Mouse (Mus musculus) forebrain, embryonic 10.5 days (tissue): Measurements from ENCODE around the gene Gng3. TPM values are rescaled to one million over a fixed set of nuclear protein-coding genes. Genes with fewer than 3 reads are reported as not detected.
A peak's percentile ranks its signal among the peaks of the same experiment; 100 is the strongest.
"Not testable (repeated sequence)": the region's sequence is repeated elsewhere in the genome, so short reads cannot be mapped to it uniquely, and the experiment has no call there.

ENCODE experiments used
- DNase-seq: peaks from one replicate; pipeline ENCODE4 v3.0.0-alpha.2; 2017; ENCODE audit warnings: low spot score; ENCODE audit errors: extremely low spot score
- H3K27ac ChIP-seq: fragments of 300-500 bp; sonication (generic); 2 replicates; pipeline ENCODE4 v1.5.1; 2016; ENCODE audit warnings: mild to moderate bottlenecking
- H3K27me3 ChIP-seq: fragments of 300-500 bp; sonication (generic); 2 replicates; pipeline ENCODE4 v1.6.1; 2016; ENCODE audit warnings: mild to moderate bottlenecking; ENCODE audit not compliant: poor library complexity, severe bottlenecking
- H3K36me3 ChIP-seq: fragments of 300-500 bp; sonication (generic); replicated peaks from 2 replicates; pipeline ENCODE4 v1.6.1; 2016; ENCODE audit warnings: mild to moderate bottlenecking, moderate library complexity
- H3K4me1 ChIP-seq: fragments of 300-500 bp; sonication (generic); 2 replicates; pipeline ENCODE4 v1.6.1; 2016
- H3K4me3 ChIP-seq: fragments of 300-500 bp; sonication (generic); 2 replicates; pipeline ENCODE4 v1.5.1; 2016; ENCODE audit warnings: mild to moderate bottlenecking, moderate library complexity
- H3K9me3 ChIP-seq: fragments of 300-500 bp; sonication (generic); 2 replicates; pipeline ENCODE4 v1.6.1; 2016; ENCODE audit warnings: mild to moderate bottlenecking, moderate library complexity
- WGBS: fragments of 180-500 bp; shearing (Covaris S2); methylation state at CpG from one replicate; pipeline ENCODE4 v1.1.7; 2016; 5-methylcytosine and 5-hydroxymethylcytosine counted together
- polyA plus RNA-seq: library from polyadenylated mRNA; unstranded; fragments of >200 nt; fragmentation: Nextera tagmentation; extraction: Ambion mirVana; gene quantifications from 2 replicates; pipeline ENCODE4 v1.2.1, GENCODE M21; 2016

The Gng3 gene
- polyA plus RNA-seq, 1 experiment from 2014 or later, result 31.7 TPM

DNA sequence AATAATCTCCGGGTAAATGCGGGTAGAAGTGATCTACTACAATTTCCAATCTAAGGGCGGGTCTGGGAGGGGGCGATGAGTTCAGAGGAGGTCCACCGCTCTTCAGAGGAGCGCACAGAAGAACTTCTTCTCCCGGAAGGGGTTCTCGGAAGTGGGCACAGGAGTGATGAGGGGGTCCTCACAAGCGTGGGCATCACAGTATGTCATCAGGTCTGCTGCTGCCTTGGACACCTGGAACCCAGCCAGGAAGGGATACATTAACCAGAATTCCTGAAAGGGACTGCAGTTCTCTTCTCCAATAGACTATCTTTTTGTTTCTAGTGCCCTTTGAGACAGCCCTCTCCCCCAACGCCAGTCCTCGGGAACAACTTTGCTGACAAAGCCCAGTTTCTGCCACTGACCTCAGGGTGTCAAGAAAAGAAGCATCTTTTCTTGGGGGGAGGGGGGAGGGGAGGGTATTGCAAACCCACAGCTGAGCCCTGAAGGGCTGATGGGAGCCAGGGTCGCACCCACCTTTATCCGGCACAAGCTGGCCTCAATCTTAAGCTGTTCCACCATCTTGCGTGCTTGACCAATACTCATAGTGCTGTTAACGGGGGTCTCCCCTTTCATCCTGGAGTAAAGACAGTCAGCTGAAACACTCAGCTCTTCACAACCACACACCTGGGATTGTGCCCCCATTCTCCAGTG lies 808 bp downstream of the Gng3 start:
- no peak for DNase-seq
- WGBS, result 23% methylated on average over 15 of the region's 15 CpGs
- Histone ChIP-seq H3K36me3 (peaks cover 57% of the 10 kb centered on the region), H3K4me1 (peaks cover 46% of the 10 kb centered on the region), H3K9me3 (no peaks in the 10 kb centered on the region), H3K27ac (peak overlapping the region; percentile 97), H3K4me3 (peak overlapping the region; percentile 61), H3K27me3 (no peaks in the 10 kb centered on the region)

DNA sequence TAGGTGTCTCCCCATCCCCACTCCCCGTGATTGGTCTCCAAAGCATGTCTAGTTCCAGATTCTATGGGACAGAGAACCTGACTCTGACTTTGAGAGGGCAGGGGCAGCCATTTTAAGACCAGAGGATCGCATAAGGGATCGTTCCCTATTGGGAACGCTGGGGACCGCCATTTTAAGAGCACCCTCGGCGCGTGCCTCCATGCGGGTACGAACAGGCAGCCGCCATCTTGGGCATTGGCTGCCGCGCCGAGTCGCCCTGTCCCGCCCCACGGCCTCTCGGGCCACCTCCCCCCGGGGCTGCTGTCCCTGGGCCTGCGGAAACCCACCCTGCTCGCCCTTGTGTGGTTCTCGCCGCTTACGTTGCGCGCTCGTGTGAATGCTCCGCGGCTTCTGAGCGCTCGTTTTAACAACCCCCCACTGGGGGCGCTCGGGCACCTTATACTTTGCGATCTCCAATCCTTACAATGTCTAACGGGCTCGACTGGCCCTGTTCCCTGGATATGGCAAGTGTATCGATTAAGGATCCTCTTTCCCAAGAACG lies 1.7 kb downstream of the Gng3 start, which contains the start of gene Bscl2:
Gene Bscl2 (plus strand): TSS at position 217 of the 541 bp plus-strand sequence.
- H3K4me3 ChIP-seq, result peak within 1 kb of the TSS; percentile 61
- H3K27me3 ChIP-seq, result no peaks in the 10 kb centered on the region
- H3K27ac ChIP-seq, result peak within 1 kb of the TSS; percentile 97
- WGBS, result 1% methylated on average over 38 of the region's 38 CpGs
- peak; percentile 84 for DNase-seq
- peaks cover 59% of the 10 kb centered on the region for H3K36me3 ChIP-seq
- no peaks in the 10 kb centered on the region for H3K9me3 ChIP-seq
- peaks cover 46% of the 10 kb centered on the region for H3K4me1 ChIP-seq

DNA sequence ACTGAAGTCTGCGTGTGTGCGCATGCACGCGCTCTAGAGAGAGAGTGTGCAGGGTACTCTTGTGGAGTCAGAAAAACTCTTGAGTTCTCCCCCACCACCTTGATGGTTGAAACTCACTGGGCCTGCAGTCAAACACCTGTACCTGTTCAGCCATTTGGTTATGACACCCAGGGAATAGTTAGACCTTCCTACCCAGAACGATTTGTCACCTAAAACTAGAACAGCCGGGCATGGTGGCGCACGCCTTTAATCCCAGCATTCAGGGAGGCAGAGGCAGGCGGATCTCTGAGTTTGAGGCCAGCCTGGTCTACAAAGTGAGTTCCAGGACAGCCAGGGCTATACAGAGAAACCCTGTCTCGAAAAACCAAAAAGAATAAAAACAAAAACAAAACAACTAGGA lies 2.7 kb downstream of the Gng3 start:
- not testable (repeated sequence) for H3K27me3 ChIP-seq, DNase-seq, H3K9me3 ChIP-seq, H3K4me3 ChIP-seq
- H3K36me3 ChIP-seq, result peaks cover 61% of the 10 kb centered on the region
- 98% methylated on average over 10 of the region's 10 CpGs for WGBS
- H3K27ac ChIP-seq, result peak overlapping the region; percentile 97; the same call in 1 of the 2 replicates
- H3K4me1 ChIP-seq, result peaks cover 45% of the 10 kb centered on the region

DNA sequence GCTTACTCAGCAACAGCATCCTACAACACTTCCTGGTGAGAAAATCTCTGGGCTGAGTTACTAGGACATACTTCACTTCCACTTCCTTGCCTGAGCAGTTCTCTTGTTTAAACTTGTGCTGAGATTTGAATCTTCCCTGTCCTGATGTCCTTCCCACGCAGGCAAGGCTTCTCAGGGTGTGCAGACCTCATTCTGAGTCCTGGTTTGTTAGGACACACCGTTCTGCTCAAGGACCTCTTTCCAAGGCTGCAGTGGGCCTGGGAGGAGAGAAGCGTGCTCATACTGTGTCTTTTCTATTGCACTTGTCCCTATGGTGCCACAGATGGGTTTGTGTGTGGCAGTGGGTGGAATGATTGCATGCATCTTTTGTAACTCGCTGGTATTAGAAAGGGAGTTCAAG lies 6.0 kb downstream of the Gng3 start:
- Histone ChIP-seq H3K27me3 (no peaks in the 10 kb centered on the region), H3K36me3 (peaks cover 89% of the 10 kb centered on the region), H3K4me1 (peaks cover 12% of the 10 kb centered on the region), H3K27ac (no peak overlapping the region), H3K4me3 (no peak overlapping the region), H3K9me3 (no peaks in the 10 kb centered on the region)
- no peak for DNase-seq
- WGBS, result 91% methylated on average over 4 of the region's 4 CpGs

DNA sequence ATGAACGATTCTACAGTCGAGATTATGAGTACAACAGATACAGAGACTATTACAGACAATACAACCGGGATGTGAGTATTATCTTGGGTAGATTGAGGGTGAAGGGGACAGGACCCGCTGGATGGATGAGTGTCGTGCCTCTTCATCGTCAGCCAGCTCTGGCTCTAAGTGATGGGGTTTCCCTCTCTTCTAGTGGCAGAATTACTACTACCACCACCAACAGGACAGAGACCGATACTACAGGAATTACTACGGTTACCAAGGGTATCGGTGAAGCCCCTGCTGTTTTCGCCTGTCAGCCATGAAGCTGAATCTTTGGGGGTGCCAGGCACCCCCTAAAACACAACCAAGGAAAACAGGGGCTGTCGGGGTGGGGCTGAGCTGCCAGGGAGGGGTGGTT lies 7.7 kb downstream of the Gng3 start:
- Histone ChIP-seq H3K4me3 (no peak overlapping the region), H3K27ac (no peak overlapping the region), H3K36me3 (peaks cover 100% of the 10 kb centered on the region), H3K4me1 (no peaks in the 10 kb centered on the region), H3K27me3 (no peaks in the 10 kb centered on the region), H3K9me3 (no peaks in the 10 kb centered on the region)
- 85% methylated on average over 11 of the region's 11 CpGs for WGBS
- no peak for DNase-seq

DNA sequence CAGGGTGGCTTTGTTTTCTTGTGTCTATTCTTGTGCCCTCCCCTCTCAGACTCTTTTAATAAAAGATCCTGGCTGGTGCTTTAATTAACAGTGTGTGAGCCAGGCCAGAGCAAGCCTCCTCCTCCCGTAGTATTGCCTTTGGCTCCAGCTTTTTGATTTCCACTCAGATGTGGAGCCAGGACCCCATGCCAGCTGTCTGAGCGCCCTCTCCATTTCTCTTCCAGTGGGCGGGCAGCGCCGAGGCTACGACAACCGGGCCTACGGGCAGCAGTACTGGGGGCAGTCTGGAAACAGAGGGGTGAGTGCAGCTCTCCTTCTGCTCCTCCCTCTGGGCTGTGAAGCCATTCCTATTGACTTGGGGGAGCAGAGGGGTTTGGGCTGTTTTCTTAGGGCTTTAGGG lies 8.3 kb downstream of the Gng3 start:
- Histone ChIP-seq H3K4me3 (no peak overlapping the region), H3K9me3 (no peaks in the 10 kb centered on the region), H3K27me3 (no peaks in the 10 kb centered on the region), H3K36me3 (peaks cover 100% of the 10 kb centered on the region), H3K4me1 (no peaks in the 10 kb centered on the region), H3K27ac (no peak overlapping the region)
- WGBS, result 95% methylated on average over 8 of the region's 8 CpGs
- no peak for DNase-seq

DNA sequence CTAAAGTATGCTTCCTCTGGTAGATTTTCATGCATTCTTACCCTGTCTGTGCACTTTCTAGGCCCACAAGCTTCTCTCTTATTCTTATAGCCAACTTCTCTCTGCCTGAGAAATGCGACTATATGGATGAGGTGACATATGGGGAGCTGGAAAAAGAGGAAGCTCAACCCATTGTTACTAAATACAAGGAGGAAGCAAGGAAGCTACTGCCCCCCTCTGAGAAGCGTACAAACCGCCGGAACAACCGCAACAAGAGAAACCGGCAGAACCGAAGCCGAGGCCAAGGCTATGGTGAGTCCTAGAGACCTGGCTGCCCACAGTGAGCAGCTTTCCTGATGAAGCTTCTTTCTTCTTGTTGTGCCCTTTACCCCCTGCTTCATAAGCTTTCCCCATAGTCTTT lies 9.3 kb downstream of the Gng3 start, which contains the start of gene AC129217.1:
Gene AC129217.1 (plus strand): TSS at position 114 of the 400 bp plus-strand sequence.
- Histone ChIP-seq H3K27ac (no peak within 1 kb of the TSS), H3K36me3 (peaks cover 100% of the 10 kb centered on the region), H3K4me1 (no peaks in the 10 kb centered on the region), H3K4me3 (no peak within 1 kb of the TSS), H3K9me3 (no peaks in the 10 kb centered on the region), H3K27me3 (no peaks in the 10 kb centered on the region)
- 96% methylated on average over 8 of the region's 8 CpGs for WGBS
- DNase-seq, result no peak

DNA sequence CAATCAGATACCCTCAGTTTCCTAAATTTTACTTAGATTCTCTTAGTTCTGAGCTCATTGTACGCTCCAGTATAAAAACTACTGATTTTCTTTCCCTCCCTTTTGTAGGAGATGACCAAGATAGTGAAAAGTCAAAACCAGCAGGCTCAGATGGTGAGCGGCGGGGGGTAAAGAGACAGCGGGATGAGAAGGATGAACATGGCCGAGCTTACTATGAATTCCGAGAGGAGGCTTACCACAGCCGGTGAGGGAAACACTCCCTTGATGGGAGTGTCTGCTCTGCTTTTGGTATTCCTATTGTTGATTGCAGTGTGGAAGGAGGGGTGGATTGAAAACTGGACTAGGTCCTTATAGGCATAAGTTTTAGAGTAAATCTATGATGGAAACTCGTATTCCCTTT lies 16.3 kb downstream of the Gng3 start:
- 82% methylated on average over 8 of the region's 8 CpGs for WGBS
- peaks cover 29% of the 10 kb centered on the region for H3K4me1 ChIP-seq
- no peaks in the 10 kb centered on the region for H3K9me3 ChIP-seq
- no peak for DNase-seq
- H3K36me3 ChIP-seq, result peaks cover 59% of the 10 kb centered on the region
- H3K4me3 ChIP-seq, result peak overlapping the region; percentile 81
- H3K27ac ChIP-seq, result no peak overlapping the region
- H3K27me3 ChIP-seq, result no peaks in the 10 kb centered on the region

DNA sequence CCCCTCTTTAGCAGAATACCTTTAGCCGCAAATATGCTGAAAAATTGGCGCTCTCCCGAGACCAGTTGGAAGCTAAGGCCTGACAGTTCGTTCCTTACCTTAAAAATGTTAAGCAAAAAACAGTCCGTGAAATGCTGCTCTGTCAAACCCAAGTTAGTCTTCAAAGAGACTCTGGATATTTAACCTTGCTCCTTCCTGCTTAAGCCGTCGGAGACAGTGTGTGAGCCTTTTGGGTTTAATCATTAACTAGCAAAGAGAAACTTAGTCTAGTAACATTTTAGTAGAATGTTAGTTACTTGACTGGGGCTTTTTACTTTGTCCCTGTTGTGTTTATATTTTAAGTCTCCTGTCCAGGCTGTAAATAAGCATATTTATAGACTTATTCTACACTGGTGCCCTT lies 17.8 kb downstream of the Gng3 start:
- Histone ChIP-seq H3K4me1 (peaks cover 43% of the 10 kb centered on the region), H3K36me3 (peaks cover 53% of the 10 kb centered on the region), H3K4me3 (peak overlapping the region; percentile 81), H3K9me3 (no peaks in the 10 kb centered on the region), H3K27me3 (no peaks in the 10 kb centered on the region), H3K27ac (peak overlapping the region; percentile 97)
- DNase-seq, result no peak
- 3% methylated on average over 7 of the region's 7 CpGs for WGBS

DNA sequence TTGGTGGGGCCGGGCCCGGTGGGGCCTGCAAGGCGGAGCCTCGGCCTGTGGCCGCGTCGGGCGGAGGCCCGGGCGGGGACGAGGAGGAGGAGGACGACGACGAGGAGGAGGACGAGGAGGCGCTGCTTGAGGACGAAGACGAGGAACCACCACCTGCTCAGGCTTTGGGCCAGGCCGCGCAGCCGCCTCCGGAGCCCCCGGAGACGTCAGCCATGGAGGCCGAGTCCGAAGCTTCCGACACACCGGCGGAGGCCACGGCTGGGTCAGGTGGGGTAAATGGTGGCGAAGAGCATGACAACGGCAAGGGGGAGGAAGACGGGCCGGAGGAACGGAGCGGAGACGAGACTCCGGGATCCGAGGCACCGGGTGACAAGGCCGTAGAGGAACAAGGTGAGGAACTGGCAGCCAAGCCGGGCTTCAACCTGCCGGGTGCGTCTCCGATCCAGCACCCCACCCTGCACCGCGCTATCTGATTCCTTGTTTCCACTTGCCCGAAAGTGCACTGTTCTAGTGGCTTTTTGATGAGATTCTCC lies 18.5 kb downstream of the Gng3 start:
- Histone ChIP-seq H3K9me3 (no peaks in the 10 kb centered on the region), H3K4me3 (peak overlapping the region; percentile 81), H3K27ac (peak overlapping the region; percentile 97), H3K27me3 (no peaks in the 10 kb centered on the region), H3K4me1 (peaks cover 48% of the 10 kb centered on the region), H3K36me3 (peaks cover 53% of the 10 kb centered on the region)
- under 1% methylated on average over 48 of the region's 48 CpGs for WGBS
- DNase-seq, result no peak

DNA sequence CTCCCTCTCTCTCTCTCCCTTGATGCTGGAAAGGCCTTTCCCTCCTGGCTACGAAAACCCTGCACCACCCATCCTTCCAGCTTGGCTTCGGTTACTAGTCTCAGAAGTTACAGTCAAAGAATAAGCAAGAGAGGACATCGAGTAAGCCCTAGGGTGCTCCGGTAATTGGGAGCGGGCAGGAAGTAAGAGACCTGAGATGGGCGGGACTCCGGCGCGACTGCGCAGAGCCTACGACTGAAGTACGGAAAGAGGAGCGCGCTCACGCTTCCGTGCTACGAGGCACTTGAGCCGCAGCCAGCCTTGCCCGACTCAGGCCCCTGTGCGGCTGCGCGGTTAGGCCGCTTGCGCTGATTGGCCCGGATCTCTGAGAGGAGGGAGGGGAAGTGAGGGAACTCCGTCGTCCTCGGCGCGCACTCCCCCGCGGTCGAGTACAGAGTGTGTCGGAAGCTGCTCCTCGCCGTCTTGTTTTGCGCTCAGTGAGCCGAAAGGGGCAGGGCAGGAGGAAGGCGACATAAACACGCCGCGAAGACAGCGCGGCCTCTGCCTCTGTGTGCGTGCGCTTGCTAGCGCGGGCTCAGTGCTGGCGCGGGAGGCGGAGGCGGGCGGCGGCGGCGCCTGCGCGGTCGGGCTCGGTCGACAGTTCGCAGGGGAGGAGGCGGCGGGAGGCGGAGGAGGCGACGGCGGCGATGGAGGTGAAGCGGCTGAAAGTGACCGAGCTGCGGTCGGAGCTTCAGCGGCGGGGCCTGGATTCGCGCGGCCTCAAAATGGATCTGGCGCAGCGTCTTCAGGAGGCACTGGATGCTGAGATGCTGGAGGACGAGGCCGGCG lies 19.2 kb downstream of the Gng3 start, which contains the start of gene Hnrnpul2:
Gene Hnrnpul2 (plus strand): TSS at position 415 of the 828 bp plus-strand sequence.
- Histone ChIP-seq H3K36me3 (peaks cover 53% of the 10 kb centered on the region), H3K27ac (peak within 1 kb of the TSS; percentile 97), H3K4me3 (peak within 1 kb of the TSS; percentile 81), H3K27me3 (no peaks in the 10 kb centered on the region), H3K9me3 (no peaks in the 10 kb centered on the region), H3K4me1 (peaks cover 52% of the 10 kb centered on the region)
- WGBS, result under 1% methylated on average over 83 of the region's 83 CpGs
- DNase-seq, result peak; percentile 97

DNA sequence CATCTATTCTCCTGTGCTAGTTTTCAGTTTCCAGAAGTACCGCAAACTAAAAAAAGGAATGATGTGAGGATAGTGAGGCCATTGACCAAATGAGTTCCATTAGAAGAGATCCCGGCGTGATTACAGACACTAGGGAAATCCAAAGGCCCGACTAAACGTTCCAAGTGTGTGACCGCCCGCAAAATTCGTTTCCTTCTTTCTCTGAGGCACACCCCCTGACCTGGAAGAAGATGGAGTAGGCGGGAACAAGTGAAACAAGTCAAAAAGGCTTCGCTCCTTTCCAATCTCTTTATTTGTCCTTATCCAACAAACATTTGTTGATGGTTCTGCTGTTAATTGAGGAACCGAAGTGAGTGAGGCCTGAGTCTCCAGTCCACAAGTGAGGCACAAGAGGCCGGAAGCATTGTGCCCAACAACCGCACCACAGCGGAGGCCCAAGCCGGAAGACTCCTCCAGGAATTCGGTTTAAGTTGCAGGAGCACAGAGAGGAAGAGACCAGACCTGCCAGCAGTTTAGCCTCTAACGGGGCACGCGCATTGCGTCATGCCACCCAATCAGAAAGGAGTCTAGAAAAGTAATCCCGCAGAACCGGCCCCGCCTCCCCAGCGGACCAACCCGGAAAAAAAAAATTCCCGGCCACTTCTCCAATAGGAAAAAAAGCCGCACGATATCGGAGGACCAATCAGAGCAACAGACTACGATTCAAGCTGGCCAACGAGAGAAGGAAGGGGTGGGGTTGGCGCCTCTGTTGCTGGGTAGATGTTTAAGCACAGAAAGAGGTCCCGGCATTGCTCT lies 20.0 kb downstream of the Gng3 start, which contains the start of gene Ttc9c:
Gene Ttc9c (minus strand): TSS at position 533 of the 795 bp plus-strand sequence.
- Histone ChIP-seq H3K36me3 (peaks cover 53% of the 10 kb centered on the region), H3K27me3 (no peaks in the 10 kb centered on the region), H3K9me3 (no peaks in the 10 kb centered on the region), H3K4me1 (peaks cover 52% of the 10 kb centered on the region), H3K4me3 (peak within 1 kb of the TSS; percentile 81), H3K27ac (peak within 1 kb of the TSS; percentile 97)
- WGBS, result 1% methylated on average over 33 of the region's 33 CpGs
- peak; percentile 97 for DNase-seq
